Mouse (Mus musculus) right cerebral cortex, adult 2 months (tissue): ENCODE measurements around the gene Cdkn2c.

Source experiments
- DNase-seq, 2 experiments: peaks; one replicate each; pipeline ENCODE4 v3.0.0; 2021 to 2022; ENCODE audit warnings: low spot score in 2 of 2

The Cdkn2c gene

DNA sequence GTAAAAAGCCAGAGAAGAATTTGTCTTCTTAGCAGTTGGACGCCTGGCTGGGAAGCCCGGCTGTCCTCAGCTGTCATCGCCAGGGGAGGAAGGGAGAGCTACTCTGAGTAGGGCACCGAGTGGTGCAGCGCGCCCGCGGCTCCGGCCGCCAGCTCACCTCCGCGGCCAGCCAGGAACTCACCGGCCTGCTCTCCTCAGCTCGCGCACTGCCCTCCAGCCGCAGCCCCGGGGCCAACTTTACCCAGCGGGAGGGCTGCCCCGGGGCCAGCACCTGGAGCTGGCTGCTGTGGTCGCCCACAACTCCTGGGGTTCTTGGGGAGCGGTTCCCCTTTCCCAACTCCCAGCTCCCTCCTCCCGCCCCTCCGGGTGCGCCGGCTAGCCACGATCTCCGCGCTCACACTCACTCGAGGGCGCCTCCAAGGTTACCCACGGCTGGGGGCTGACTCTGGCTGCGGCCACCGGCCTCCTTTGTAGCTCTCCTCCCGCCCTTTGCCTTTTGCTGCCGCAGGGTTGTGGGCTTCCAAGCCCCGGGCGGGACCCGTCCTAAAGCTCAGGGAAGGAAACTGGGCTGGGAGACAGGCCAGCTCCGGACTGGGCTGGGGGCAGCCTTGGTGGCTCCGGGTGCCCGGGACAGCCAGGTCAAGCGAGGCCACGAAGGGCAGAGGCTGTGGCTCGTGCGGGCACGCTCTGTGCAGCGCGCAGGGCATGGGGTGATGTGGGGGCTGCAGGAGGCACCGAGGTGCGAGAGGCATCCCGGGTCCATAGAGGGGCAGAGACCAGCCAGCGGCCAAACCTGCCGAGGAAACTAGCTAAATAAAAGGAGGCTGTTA lies 9.8 kb downstream of the Cdkn2c start:
- no peak for DNase-seq

DNA sequence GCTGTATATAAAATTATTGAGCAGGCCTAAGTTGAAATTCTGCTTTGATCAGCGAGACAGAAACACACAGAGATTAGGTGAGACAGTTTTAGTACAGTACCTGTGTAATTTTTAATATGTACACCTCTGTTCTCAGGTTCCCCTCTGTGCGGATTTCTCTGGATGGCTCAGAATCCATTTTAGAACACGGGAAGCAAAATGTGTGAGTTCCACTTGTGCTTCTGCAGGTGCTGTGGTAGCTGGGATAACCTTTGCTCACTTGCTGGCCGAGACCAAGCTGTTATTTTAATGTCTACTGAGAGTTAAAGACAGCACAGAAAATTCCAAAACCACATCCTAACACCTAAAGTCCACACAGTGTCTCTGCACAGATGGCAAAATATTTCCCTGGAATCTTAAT lies 10.7 kb downstream of the Cdkn2c start:
- no peak for DNase-seq

DNA sequence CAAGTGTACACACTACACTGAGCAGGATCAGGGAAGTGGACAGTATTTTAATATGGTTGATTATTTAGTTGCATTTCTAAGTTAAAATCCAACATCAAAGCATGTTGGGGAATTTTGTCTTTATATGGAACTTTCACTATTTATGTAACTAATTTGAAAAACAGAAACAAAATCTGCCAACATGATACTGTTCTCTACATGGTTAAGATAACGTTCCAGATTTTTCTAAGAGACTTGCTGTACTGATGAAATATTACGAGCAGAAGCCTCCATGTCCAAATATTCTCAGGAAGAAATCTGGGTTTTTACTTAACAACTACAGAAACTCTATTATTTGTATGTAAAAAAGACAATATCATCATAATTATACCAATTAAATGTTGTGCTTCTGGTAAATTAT lies 11.3 kb downstream of the Cdkn2c start:
- no peak for DNase-seq

DNA sequence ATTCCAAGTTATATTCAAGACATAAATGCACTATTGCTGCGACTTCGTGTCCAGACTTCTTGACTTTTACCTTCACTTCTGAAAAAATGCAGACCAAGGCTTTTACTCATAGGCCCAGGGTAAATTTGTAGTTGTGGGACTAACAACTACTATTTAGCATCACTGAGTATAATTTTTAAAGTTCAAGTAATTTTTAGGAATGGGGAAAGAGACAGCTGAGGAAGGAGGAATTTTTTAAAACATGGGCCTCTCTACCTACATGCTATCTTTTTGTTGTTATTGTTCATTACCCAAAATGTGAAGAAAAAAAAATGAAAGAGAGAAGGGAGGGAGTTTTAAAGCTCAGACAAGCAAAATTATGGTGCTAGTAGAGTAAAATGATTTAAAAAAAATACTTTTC lies 12.3 kb downstream of the Cdkn2c start:
- no peak for DNase-seq

DNA sequence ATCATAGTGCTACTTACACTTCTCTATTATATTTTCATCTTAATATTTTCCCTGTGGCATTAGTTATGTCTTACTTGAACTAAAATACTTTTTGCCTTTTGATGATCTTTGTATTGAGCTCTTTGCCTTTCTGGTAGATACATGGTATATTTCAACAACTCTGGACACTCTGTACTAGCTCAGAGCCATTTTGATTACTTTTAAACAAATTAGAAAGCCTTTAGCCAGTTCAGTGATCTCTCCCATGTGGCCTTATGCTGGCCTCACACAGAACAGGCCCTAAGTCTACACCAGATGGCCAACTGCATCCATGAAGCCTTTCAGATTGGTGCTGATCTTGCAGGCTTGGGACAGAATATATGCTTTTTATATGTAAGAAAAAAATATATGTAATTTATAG lies 13.7 kb downstream of the Cdkn2c start:
- no peak for DNase-seq

DNA sequence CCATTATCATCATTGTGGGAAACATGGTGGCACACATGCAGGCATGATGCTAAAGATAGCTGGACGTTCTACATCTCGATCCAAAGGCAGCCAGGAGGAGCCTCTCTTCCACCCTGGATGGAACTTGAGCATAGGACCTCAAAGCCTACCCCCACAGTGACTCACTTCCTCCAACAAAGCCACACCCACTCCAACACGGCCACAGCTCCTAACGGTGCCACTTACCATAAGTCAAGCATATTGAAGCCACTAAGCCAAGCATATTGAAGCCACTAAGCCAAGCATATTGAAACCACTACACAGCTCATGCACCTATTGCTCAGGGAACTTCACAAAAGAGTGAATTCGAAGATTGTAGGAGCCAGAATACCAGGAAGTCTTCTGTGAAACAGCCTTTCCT lies 17.7 kb downstream of the Cdkn2c start:
- no peak for DNase-seq

DNA sequence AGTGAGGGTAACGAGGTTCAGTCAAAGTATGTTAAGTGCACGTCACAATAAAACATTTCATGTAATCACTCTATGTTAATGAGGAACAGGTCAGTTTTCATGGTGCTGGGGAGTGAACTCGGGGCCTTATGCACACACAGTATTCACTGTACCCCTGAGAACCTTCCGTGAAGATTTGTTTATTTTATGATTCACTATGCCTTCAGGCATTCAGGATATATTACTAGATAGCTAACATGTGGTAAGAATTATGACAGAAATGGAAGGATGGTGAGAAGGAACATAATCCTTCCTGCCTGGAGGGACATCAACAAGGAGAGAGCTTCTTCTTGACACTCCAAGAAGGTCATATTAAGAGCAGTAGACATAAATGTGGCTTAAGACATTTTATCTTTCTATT lies 19.7 kb downstream of the Cdkn2c start:
- no peak for DNase-seq

DNA sequence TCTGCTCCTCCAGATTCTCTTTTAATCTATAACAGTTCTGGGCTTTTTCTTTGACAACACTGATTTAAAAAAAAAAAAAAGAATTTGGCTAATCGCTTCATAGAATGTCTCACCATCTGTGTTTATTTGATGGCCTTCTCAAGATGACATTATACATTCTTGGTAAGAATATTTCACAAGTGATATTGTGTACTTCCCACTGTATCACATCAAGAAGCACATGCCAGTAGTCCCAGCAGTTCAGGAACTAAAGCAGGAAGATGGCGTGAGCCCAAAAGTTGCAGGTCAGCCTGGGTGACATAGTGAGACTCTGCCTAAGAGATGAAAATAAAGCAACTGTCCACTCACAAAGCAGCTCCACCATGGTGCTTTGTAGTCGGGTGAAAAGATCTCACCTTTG lies 25.5 kb downstream of the Cdkn2c start:
- no peak for DNase-seq

DNA sequence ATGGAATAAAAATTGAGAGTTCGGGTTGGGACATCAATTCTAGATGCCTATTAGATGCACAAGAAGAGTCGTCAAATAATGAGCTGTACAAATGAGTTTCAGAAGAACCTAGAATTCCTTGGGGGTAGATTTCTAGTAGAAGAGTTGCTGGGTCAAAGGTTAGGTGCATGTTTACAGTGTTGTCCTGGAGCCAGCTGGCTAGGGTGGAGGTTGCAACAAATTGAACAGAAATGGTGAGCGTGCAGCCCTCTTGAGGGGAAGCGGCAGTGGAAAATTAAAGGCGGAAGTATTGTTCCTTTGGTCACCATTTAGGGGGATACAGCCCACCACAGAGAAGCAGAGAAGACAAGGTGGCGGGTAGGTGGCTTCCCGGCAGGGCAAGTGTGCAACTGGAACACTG lies 26.8 kb downstream of the Cdkn2c start:
- DNase-seq, result no peak

DNA sequence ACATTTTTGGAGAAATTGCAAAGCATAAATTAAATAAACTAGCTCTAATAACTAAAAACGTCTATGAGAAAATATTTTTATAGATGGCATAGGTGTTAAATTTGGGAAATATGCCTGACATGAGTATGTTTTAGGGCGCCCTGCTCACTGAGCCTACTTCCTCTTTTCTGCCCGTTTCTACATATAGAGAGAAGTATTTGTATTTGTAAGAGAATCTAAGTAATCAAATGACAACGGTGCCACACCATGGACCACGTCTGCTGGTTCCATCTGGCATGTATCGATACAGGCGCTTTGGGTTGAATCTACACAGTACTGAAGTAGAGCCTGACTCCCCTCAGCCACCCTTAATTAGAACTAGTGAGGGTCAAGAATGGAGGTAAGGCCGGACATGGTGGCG lies 27.6 kb downstream of the Cdkn2c start:
- DNase-seq, result no peak

DNA sequence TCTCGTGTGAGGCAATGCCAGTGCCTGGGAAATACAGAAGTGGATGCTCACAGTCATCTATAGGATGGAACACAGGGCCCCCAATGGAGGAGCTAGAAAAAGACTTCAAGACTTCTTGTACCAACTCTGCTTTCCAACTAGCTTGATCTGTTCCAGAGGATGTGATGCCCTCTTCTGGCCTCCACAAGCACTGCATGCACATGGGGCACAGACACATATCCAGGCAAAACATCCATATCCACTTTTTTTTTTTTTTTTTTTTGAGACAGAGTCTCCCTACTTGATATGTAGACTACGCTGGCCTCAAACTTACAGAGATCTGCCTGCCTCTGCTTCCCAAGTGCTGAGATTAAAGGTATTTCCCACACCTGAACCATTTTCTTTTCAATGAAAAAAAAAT lies 32.0 kb downstream of the Cdkn2c start:
- no peak for DNase-seq

DNA sequence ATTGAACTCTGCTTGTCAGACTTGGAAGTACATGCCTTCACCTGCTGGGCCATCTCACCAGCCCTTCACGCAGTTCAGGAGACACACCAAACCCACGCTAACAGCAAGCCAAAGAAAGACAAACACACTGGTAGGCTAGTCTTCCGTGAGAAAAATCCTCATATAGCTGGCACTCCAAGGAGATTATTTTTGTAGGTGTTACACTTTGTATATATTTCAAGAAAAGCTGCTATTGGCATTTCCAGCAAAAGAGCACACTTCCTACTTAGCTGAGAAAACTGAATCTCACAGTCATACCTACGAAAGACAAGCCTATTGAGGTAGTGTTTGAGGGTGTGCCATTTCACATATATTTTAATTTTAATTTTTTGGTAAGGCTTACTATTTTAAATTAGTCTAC lies 36.0 kb downstream of the Cdkn2c start:
- DNase-seq, result no peak

DNA sequence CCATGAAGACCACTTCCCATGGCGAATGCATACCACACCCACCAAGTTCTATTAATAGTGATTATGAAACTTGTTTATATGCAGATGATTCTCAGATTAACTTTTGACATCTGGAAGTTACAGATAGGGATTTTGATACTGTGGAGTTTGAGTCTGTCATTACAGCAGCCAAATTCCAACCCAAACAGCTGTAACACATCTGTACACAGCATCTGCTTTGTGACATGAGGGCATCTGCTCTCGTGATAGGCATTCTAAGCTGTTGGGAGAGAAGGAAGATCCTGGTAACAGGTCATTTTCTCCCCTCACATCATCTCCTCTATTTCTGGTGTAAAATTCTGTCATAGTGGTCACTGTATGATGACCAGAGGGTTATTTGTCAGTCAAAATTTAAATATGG lies 36.8 kb downstream of the Cdkn2c start:
- no peak for DNase-seq

DNA sequence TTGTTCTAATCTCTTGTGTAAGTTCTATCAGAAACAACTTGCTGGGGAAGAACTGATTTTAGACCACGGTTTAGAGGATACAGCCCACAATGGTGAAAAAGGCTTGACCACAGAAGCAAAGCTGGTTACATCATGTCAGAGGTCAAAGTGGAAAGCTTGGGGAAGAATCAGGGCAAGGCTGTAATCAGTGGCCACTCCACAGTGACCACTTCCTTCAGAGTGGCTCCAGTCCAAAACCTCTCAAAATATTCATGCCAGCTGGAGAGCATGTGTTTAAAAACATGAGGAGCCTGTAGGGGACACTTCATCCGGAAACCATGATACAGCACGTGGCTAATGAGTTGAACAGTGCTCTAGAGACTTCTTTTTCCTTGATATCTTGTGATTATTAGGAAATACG lies 54.4 kb downstream of the Cdkn2c start:
- DNase-seq, result no peak
